12 mouse cellular contexts compared by ENCODE assay signal in the genomic region with DNA sequence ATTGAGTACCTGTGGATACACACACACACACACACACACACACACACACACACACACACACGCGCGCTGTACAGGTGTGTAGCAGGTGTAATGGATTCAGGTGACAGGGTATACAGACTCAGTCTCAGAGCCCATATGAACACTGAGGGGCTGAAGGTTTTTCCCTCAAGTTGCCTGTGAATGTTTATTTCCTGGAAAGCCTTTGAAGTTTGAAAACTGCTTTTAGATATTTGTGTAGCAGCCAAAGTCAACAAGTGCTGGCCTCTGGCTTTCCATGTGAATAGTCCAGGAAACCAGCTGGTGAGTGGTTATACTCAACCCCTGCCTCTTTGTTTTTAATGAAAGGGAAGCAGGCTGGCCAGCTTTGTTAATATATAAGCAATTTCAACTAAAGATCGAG.
DNase-seq lines count a peak whose midpoint lies in the region; ATAC-seq and TF ChIP-seq lines count a peak whose summit lies in the region.
"Had no signal": no experiment of that assay in that cellular context is flagged by ENCODE, and none has a peak within 500 bp of the region (broad histone marks: within the 10 kb centered on the region; RNA-seq: fewer than 3 reads in every experiment).

No protein-coding gene starts in this region.

- TF ChIP-seq CTCF in layer of hippocampus, adult 2 months (conservative IDR thresholded peaks at IDR 0.05), result no peak

- H3K27ac ChIP-seq in kidney, embryonic 16.5 days (ENCODE audit: low read length), result peak overlapping the region; percentile 81
- H3K27ac ChIP-seq in lung, embryonic 15.5 days, result peak overlapping the region; percentile 34; the same call in 1 of the 2 replicates
- H3K27ac ChIP-seq in layer of hippocampus, adult 2 months, result no peak overlapping the region
- H3K27ac ChIP-seq: forebrain, embryonic 15.5 days; left cerebral cortex, adult 2 months; midbrain, embryonic 10.5 days; neural tube, embryonic 12.5 days had no signal

- peak; percentile 69 for ATAC-seq in kidney, embryonic 16.5 days (ENCODE audit: low FRiP score, low TSS enrichment)
- ATAC-seq in lung, embryonic 15.5 days (ENCODE audit: borderline replicate concordance, extremely low read depth, low FRiP score, low TSS enrichment), result peak; percentile 70; the same call in 1 of the 2 replicates
- no peak for ATAC-seq in megakaryocyte-erythroid progenitor cell, adult 5-6 weeks (replicated peaks; ENCODE audit: low FRiP score, low TSS enrichment, poor library complexity, severe bottlenecking)
- ATAC-seq: forebrain, embryonic 15.5 days had no signal

- DNase-seq in Muller cell, postnatal 12 days (ENCODE audit: inconsistent ontology term), result peak; percentile 40
- DNase-seq in adipocyte (ENCODE audit: low spot score), result peak; percentile 33
- no peak for DNase-seq in urinary bladder, postnatal 36 days (ENCODE audit: low spot score in 2 of 2)
- no peak for DNase-seq in layer of hippocampus, adult 2 months (ENCODE audit: low spot score in 2 of 2)

- no peaks in the 10 kb centered on the region for H3K9me3 ChIP-seq in kidney, embryonic 16.5 days (ENCODE audit: low read length)
- H3K9me3 ChIP-seq in lung, embryonic 15.5 days, result no peaks in the 10 kb centered on the region
- H3K9me3 ChIP-seq: forebrain, embryonic 15.5 days; midbrain, embryonic 10.5 days; neural tube, embryonic 12.5 days had no signal

- peaks cover 6% of the 10 kb centered on the region; the same call in 1 of the 2 replicates for H3K36me3 ChIP-seq in kidney, embryonic 16.5 days (ENCODE audit: insufficient read depth, low read length)
- peaks cover 3% of the 10 kb centered on the region; the same call in 1 of the 2 replicates for H3K36me3 ChIP-seq in lung, embryonic 15.5 days
- H3K36me3 ChIP-seq: forebrain, embryonic 15.5 days had no signal

- peaks cover 67% of the 10 kb centered on the region for H3K4me1 ChIP-seq in kidney, embryonic 16.5 days (ENCODE audit: insufficient read depth, low read length)
- peaks cover 13% of the 10 kb centered on the region for H3K4me1 ChIP-seq in lung, embryonic 15.5 days

- 47% methylated on average over 4 of the region's 4 CpGs for WGBS in kidney, embryonic 16.5 days
- 44% methylated on average over 4 of the region's 4 CpGs for WGBS in lung, embryonic 15.5 days

- H3K4me3 ChIP-seq in kidney, embryonic 16.5 days (ENCODE audit: low read length), result no peak overlapping the region
- no peak overlapping the region for H3K4me3 ChIP-seq in lung, embryonic 15.5 days
- no peak overlapping the region for H3K4me3 ChIP-seq in layer of hippocampus, adult 2 months
- H3K4me3 ChIP-seq: forebrain, embryonic 15.5 days; left cerebral cortex, adult 2 months; midbrain, embryonic 10.5 days; neural tube, embryonic 12.5 days had no signal

- H3K4me2 ChIP-seq in kidney, embryonic 16.5 days (replicated peaks; ENCODE audit: low read depth, low read length), result no peak overlapping the region; the same call in 1 of the 2 replicates
- no peak overlapping the region for H3K4me2 ChIP-seq in lung, embryonic 15.5 days
- H3K4me2 ChIP-seq: forebrain, embryonic 15.5 days; hindbrain, embryonic 14.5 days; neural tube, embryonic 12.5 days had no signal

- H3K27me3 ChIP-seq in kidney, embryonic 16.5 days (ENCODE audit: insufficient read depth, low read length), result no peaks in the 10 kb centered on the region
- H3K27me3 ChIP-seq in lung, embryonic 15.5 days, result no peaks in the 10 kb centered on the region
- H3K27me3 ChIP-seq: forebrain, embryonic 15.5 days; neural tube, embryonic 12.5 days had no signal

- H3K9ac ChIP-seq in kidney, embryonic 16.5 days (replicated peaks; ENCODE audit: low read length), result no peak overlapping the region
- H3K9ac ChIP-seq in lung, embryonic 15.5 days, result no peak overlapping the region
- H3K9ac ChIP-seq: forebrain, embryonic 15.5 days; hindbrain, embryonic 14.5 days; neural tube, embryonic 12.5 days had no signal

Comparison
In these comparisons a context has a peak if more than half of its experiments do, and no peak if none do; other contexts are left out.
1. DNase-seq: peak in Muller cell, postnatal 12 days (single experiment) and adipocyte (single experiment); none in urinary bladder, postnatal 36 days (0 of 2) and layer of hippocampus, adult 2 months (0 of 2).